Mouse (Mus musculus) midbrain, postnatal 0 days (tissue): ENCODE measurements around the gene Dlg2. TPM values are rescaled to one million over a fixed set of nuclear protein-coding genes. Genes with fewer than 3 reads are reported as not detected.

Experiments used
- ATAC-seq: fragments of 200-750 bp; cut with Nextera tagmentation; 2 replicates; pipeline ENCODE4 v1.8.0; 2017; ENCODE audit warnings: moderate number of reproducible peaks, mild to moderate bottlenecking, moderate TSS enrichment, moderate library complexity; ENCODE audit not compliant: low FRiP score
- DNase-seq: peaks from one replicate; pipeline ENCODE4 v3.0.0-alpha.2; 2015; ENCODE audit warnings: low spot score
- H3K27ac ChIP-seq: fragments of 300-500 bp; sonication (generic); 2 replicates; pipeline ENCODE4 v1.5.1; 2014; ENCODE audit warnings: low read depth, mild to moderate bottlenecking, low read length, mixed read lengths
- H3K27me3 ChIP-seq: fragments of 300-500 bp; sonication (generic); 2 replicates; pipeline ENCODE4 v1.6.1; 2014; ENCODE audit warnings: low read length, control low read depth, mixed read lengths; ENCODE audit not compliant: insufficient read depth
- H3K36me3 ChIP-seq: fragments of 300-500 bp; sonication (generic); 2 replicates; pipeline ENCODE4 v1.6.1; 2014; ENCODE audit warnings: low read length, control low read depth, mixed read lengths; ENCODE audit not compliant: insufficient read depth
- H3K4me1 ChIP-seq: fragments of 300-500 bp; sonication (generic); 2 replicates; pipeline ENCODE4 v1.6.1; 2014; ENCODE audit warnings: mild to moderate bottlenecking, control low read depth, antibody characterized with exemption, low read length, mixed read lengths; ENCODE audit not compliant: insufficient read depth
- H3K4me2 ChIP-seq: fragments of 300-500 bp; sonication (generic); 2 replicates; pipeline ENCODE4 v1.6.1; 2014; ENCODE audit warnings: low read depth, mild to moderate bottlenecking, low read length, mixed read lengths; ENCODE audit not compliant: poor library complexity, severe bottlenecking
- H3K4me3 ChIP-seq: fragments of 300-500 bp; sonication (generic); 2 replicates; pipeline ENCODE4 v1.5.1; 2014; ENCODE audit warnings: low read depth, mild to moderate bottlenecking, low read length, moderate library complexity
- H3K9ac ChIP-seq: fragments of 300-500 bp; sonication (generic); replicated peaks from 2 replicates; pipeline ENCODE4 v1.6.1; 2014; ENCODE audit warnings: mild to moderate bottlenecking, low read length, moderate library complexity, mixed read lengths; ENCODE audit not compliant: poor library complexity, severe bottlenecking
- H3K9me3 ChIP-seq: fragments of 300-500 bp; sonication (generic); 2 replicates; pipeline ENCODE4 v1.6.1; 2016; ENCODE audit warnings: low read length, control low read depth
- CTCF ChIP-seq: IDR thresholded peaks from 2 replicates; pipeline ENCODE4 v1.5.1; 2016; ENCODE audit warnings: antibody characterized with exemption, mild to moderate bottlenecking
- WGBS: fragments of 180-500 bp; shearing (Covaris S2); extraction: QIAGEN DNeasy Blood & Tissue Kit; methylation state at CpG from one replicate; pipeline ENCODE4 v1.1.7; 2014; 5-methylcytosine and 5-hydroxymethylcytosine counted together
- polyA plus RNA-seq: library from polyadenylated mRNA; unstranded; fragments of >200 nt; fragmentation: Nextera tagmentation; extraction: Ambion mirVana; gene quantifications from 2 replicates; pipeline ENCODE4 v1.2.1, GENCODE M21; 2015
- total RNA-seq: library from RNA; depleted of rRNA; stranded (reverse); fragments of >200 nt; gene quantifications from 2 replicates; pipeline ENCODE4 v1.2.3, GENCODE M21; 2014; rRNA removed

Gene Dlg2
- total and polyA plus RNA-seq, 2 experiments from 2014 or later: 21.6 to 126 TPM

DNA sequence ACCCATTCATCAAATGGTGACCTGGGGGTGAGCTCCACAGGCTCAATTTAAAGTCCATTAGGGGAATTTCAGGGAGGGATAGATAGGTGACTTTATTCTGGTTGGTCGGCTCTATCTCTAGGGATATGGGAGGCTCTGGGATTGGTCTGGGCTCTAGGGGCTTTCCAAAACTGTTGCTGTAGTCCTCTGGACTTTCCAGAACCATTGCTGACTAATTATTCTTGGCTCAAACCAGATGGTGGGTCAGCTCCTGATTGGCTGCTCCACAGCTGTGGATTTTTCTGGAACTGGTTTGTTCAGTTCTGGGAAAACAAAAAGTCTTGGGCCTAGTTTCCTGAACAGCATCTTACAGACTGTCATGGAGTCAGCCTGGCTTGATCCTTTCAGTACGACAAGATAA is 2017.0 kb downstream of the Dlg2 start:
- H3K27me3 ChIP-seq: no peaks in the 10 kb centered on the region
- H3K4me3 ChIP-seq: no peak overlapping the region
- no peak overlapping the region for H3K27ac ChIP-seq

More for the DNA sequence above, 2017.0 kb downstream of the Dlg2 start:
- no peaks in the 10 kb centered on the region for H3K9me3 ChIP-seq
- DNase-seq (no peak), ATAC-seq (no peak)
- no peak for TF ChIP-seq CTCF
- H3K4me2 ChIP-seq: no peak overlapping the region
- H3K36me3 ChIP-seq: no peaks in the 10 kb centered on the region
- WGBS: 91% methylated on average over 2 of the region's 2 CpGs
- H3K9ac ChIP-seq: no peak overlapping the region
- H3K4me1 ChIP-seq: no peaks in the 10 kb centered on the region

Other genes with a start within 250 kb of the Dlg2 start
- gene Ccdc83, start 210.9 kb upstream of the Dlg2 start, total RNA-seq: not detected in 2 replicates
- not detected in 2 replicates for gene Ccdc83, start 210.9 kb upstream of the Dlg2 start, polyA plus RNA-seq
- 8.7 and 17.5 TPM in 2 replicates for gene Sytl2, start 174.4 kb upstream of the Dlg2 start, total RNA-seq
- 11.0 and 11.7 TPM in 2 replicates for gene Sytl2, start 174.4 kb upstream of the Dlg2 start, polyA plus RNA-seq
- gene Ccdc89, start 50.1 kb upstream of the Dlg2 start, total RNA-seq: 1.3 and 1.4 TPM in 2 replicates
- 0.97 and 1.1 TPM in 2 replicates for gene Ccdc89, start 50.1 kb upstream of the Dlg2 start, polyA plus RNA-seq
- 89.3 and 92.8 TPM in 2 replicates for gene Crebzf, start 33.9 kb upstream of the Dlg2 start, total RNA-seq
- 22.0 and 24.5 TPM in 2 replicates for gene Crebzf, start 33.9 kb upstream of the Dlg2 start, polyA plus RNA-seq
- gene Tmem126a, start 19.4 kb upstream of the Dlg2 start, total RNA-seq: 41.2 and 65.6 TPM in 2 replicates
- 129 and 137 TPM in 2 replicates for gene Tmem126a, start 19.4 kb upstream of the Dlg2 start, polyA plus RNA-seq
- 15.1 and 19.0 TPM in 2 replicates for gene Tmem126b, start 671 bp upstream of the Dlg2 start, total RNA-seq
- gene Tmem126b, start 671 bp upstream of the Dlg2 start, polyA plus RNA-seq: 25.6 and 28.9 TPM in 2 replicates